Mouse (Mus musculus): ENCODE measurements around the gene Nprl2.

GRCm38 (mm10) chr9:107572327-107572662 lies 30.3 kb downstream of the Nprl2 start:
- TF ChIP-seq CTCF (IDR thresholded peaks at IDR 0.05; ENCODE audit: insufficient read depth, low read depth, low read length) (no peak), POLR2A (IDR thresholded peaks at IDR 0.05; ENCODE audit: insufficient read depth, low read depth, low read length) (no peak)

Data from olfactory bulb, adult 2 months (tissue).